Mouse (Mus musculus): Measurements from ENCODE around the gene Ktn1.

- TF ChIP-seq POLR2A (IDR thresholded peaks at IDR 0.05; ENCODE audit: low read depth, low read length): no peak
- TF ChIP-seq CTCF (IDR thresholded peaks at IDR 0.05; ENCODE audit: borderline replicate concordance, insufficient read depth, low read length): no peak
These were observed 16.2 kb downstream of the Ktn1 start for GRCm38 (mm10) chr14:47664470-47664864.

All from embryonic fibroblast, embryonic 13.5 days (primary cell).